Mouse (Mus musculus): ENCODE measurements around the gene Zfp811. TPM values are rescaled to one million over a fixed set of nuclear protein-coding genes. Genes with fewer than 3 reads are reported as not detected.

Zfp811 gene
- 0.11 and 0.19 TPM in 2 replicates for polyA plus RNA-seq (2012; rRNA removed; ENCODE audit: low replicate concordance)

GRCm38 (mm10) chr17:32809544-32810374 lies at the start of gene Zfp811:
Gene Zfp811, minus strand, starts transcription at chr17:32809931.

GRCm38 (mm10) chr17:32829540-32830417 lies 20.0 kb upstream of the Zfp811 start, which contains the start of gene Zfp799:
Gene Zfp799, minus strand, starts transcription at chr17:32830261.

GRCm38 (mm10) chr17:32788094-32788559 lies 21.6 kb downstream of the Zfp811 start, which contains the start of gene Zfp871:
Gene Zfp871, minus strand, starts transcription at chr17:32788287.

Other genes with a start within 250 kb of the Zfp811 start
- gene Cyp4f37, start 188.6 kb downstream of the Zfp811 start, polyA plus RNA-seq (2012; rRNA removed; ENCODE audit: low replicate concordance), result 0.30 TPM in 1 of 2 replicates, not detected in the other
- not detected in 2 replicates for gene Cyp4f40, start 151.0 kb downstream of the Zfp811 start, polyA plus RNA-seq (2012; rRNA removed; ENCODE audit: low replicate concordance)
- 1.8 and 2.5 TPM in 2 replicates for gene Cyp4f15, start 124.3 kb downstream of the Zfp811 start, polyA plus RNA-seq (2012; rRNA removed; ENCODE audit: low replicate concordance)
- 8.4 and 20.7 TPM in 2 replicates for gene Zfp871, start 21.6 kb downstream of the Zfp811 start, polyA plus RNA-seq (2012; rRNA removed; ENCODE audit: low replicate concordance)
- 2.9 and 4.8 TPM in 2 replicates for gene Zfp799, start 20.3 kb upstream of the Zfp811 start, polyA plus RNA-seq (2012; rRNA removed; ENCODE audit: low replicate concordance)
- gene Zfp870, start 81.7 kb upstream of the Zfp811 start, polyA plus RNA-seq (2012; rRNA removed; ENCODE audit: low replicate concordance), result 0.50 and 1.4 TPM in 2 replicates
- gene Cyp4f14, start 107.4 kb upstream of the Zfp811 start, polyA plus RNA-seq (2012; rRNA removed; ENCODE audit: low replicate concordance), result 0.37 and 1.3 TPM in 2 replicates
- gene Cyp4f13, start 137.5 kb upstream of the Zfp811 start, polyA plus RNA-seq (2012; rRNA removed; ENCODE audit: low replicate concordance), result 53.0 and 79.9 TPM in 2 replicates
- gene Zfp472, start 155.9 kb upstream of the Zfp811 start, polyA plus RNA-seq (2012; rRNA removed; ENCODE audit: low replicate concordance), result 0.31 and 1.7 TPM in 2 replicates
- 2.3 and 5.2 TPM in 2 replicates for gene Zfp952, start 183.2 kb upstream of the Zfp811 start, polyA plus RNA-seq (2012; rRNA removed; ENCODE audit: low replicate concordance)
- gene Zfp763, start 223.5 kb upstream of the Zfp811 start, polyA plus RNA-seq (2012; rRNA removed; ENCODE audit: low replicate concordance), result 0.27 and 0.80 TPM in 2 replicates